Mouse (Mus musculus) urinary bladder, postnatal 10 days (tissue): ENCODE data around the gene Guca2a.
"Not testable (repeated sequence)": the region's sequence is repeated elsewhere in the genome, so short reads cannot be mapped to it uniquely, and the experiment has no call there.

Source experiments
- DNase-seq: peaks from one replicate; pipeline ENCODE4 v3.0.0; 2022; ENCODE audit warnings: low spot score

Gene Guca2a

GRCm38 (mm10) chr4:119637176-119637845 is at the start of gene Guca2a:
Gene Guca2a, plus strand, starts transcription at chr4:119637704.
- DNase-seq, result no peak

DNA sequence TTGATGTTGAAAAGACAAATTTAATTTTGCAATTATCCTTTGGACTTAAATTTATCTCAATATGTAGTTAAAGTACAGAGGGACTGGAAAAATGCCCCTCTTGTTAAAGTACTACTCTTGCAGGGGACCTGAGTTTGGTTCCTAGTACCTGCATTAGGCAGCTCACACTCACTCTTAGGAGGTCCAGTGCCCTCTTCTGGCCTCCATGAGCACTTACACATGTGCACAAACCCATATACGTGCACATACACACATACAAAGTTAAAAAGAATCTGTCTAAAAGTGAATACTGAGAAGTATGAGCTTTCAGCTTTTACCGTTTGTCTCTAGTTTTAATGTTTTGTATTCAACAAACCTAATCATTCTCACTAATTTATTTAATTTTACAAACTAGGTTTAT is 49.5 kb upstream of the Guca2a start:
- no peak for DNase-seq

GRCm38 (mm10) chr4:119589423-119589822 is 48.1 kb upstream of the Guca2a start:
- DNase-seq, result no peak

GRCm38 (mm10) chr4:119590027-119590426 is 47.5 kb upstream of the Guca2a start:
- DNase-seq, result no peak

DNA sequence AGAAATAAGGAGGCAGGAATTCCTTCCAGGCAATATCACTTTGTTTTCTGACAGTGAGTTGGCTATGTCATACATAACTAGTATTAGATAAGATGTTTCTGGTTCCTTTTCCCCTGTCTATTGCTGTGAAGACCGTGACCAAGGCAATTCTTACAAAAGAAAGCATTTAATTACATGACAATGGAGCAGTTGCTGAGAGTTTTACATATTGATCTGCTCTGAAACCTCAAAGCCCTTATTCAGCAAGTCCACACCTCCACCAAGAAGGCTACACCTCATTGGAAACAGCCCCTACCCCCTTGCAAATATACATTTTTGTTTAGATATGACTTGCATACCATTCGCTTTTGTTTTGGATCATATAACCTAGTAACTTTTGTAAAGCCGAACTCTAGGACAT is 45.0 kb upstream of the Guca2a start:
- DNase-seq, result no peak

DNA sequence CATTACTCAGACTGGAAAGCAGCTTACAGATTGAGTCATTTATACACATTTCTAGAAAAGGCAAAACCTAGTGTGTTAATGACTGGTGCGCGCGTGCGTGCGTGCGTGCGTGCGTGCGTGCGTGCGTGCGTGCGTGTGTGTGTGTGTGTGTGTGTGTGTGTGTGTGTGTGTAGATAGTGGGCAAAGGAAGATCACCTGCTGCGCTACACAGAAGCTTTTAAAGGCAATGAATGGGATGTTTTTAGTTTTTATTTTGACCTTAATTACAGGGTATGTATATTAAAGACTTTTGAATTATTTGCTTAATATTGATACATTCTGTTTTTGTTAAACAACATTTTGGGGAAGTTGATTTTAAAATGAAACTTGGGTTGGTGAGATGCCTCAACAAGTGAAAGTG is 43.2 kb upstream of the Guca2a start:
- DNase-seq, result no peak

- no peak for DNase-seq
Observed at GRCm38 (mm10) chr4:119599605-119600004, 37.9 kb upstream of the Guca2a start.

- DNase-seq, result no peak
Observed at GRCm38 (mm10) chr4:119609488-119609887, 28.0 kb upstream of the Guca2a start.

GRCm38 (mm10) chr4:119614078-119614477 is 23.4 kb upstream of the Guca2a start:
- DNase-seq, result no peak

DNA sequence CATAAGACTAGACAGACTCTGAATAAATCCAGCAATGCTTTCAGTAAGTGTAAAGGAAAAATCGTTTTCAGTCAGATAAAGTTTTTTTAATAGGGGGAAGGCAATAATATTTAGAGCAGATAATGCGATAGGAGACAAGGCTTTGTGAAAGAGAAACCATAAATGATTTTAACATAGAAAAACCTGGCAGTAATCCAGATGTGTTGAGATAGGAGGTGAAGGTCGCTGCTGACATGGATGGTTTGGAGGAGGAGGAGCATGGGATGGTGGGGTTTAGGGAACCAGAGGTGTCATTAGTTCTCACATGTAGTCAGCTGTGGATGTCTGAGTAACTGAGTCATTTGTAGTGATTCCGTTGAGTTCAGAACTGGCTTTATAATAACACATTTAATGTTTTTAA is 22.8 kb upstream of the Guca2a start:
- DNase-seq, result no peak

DNA sequence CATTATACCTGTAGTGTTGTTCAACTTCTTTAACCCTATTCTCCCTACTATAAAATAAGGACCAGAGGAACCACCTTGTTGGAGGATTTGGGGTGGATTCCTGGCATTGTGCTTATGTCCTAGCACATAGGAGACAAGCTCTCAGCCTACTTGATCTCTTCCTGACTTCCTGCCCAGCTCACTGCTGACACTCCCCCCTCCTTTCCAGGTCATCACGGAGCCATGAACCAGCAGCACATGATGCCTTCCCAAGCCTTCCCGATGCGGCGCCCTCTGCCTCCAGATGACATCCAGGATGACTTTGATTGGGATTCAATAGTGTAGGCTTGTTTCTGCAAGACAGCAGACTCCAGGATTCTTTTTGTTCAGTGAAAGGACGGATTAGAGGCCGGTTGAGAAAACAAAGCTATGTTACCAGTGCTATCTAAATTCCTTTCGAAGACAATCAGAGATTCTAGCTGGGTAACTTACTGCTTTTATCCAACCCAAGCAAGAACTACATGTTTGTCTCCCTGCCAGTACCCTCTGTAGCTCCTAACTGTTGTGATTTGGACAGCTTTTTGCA is 11.3 kb upstream of the Guca2a start:
- no peak for DNase-seq

GRCm38 (mm10) chr4:119626876-119627275 is 10.6 kb upstream of the Guca2a start:
- DNase-seq, result no peak

DNA sequence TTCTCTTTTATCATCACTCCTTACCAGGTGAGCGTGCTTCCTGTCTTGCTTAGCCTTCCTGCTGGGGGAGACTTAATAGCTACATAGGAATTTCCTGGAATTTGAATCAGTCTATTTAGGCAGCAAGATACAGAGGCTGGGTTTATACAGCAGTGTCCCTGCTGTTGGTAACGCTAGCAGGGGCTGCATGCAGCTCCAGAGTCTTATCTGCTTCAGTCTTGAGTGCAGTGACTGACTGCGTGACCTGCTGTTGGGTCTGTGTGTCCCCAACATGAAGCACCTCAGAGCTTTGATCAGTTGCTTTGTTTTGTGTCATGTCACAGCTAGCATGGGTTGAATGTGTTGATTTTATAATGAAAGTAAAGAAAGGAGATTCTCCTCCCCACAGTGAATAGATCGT is 10.2 kb upstream of the Guca2a start:
- no peak for DNase-seq

GRCm38 (mm10) chr4:119628363-119628762 is 9.1 kb upstream of the Guca2a start:
- not testable (repeated sequence) for DNase-seq

GRCm38 (mm10) chr4:119631115-119631919 is 6.2 kb upstream of the Guca2a start:
- DNase-seq, result no peak

GRCm38 (mm10) chr4:119632721-119633120 is 4.8 kb upstream of the Guca2a start:
- DNase-seq, result no peak

DNA sequence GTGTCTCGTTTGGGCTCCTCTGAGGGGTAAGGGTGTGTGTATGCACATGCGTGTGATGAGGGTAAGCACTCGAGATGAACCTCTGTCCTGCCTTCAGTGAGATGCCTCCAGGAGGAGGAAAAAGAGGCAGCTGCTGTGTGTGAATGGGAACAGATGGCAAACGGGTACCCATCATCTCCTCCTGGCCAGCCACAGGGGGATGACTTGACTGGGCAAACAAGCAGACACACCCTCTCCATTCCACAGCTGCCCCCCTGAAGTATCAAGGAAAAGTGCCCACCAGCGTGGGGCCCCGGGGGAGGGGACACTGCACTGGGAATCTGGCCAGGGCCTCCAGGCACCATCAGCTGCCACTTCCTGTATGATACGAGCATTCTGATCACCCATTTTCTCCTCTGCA is 4.2 kb upstream of the Guca2a start:
- DNase-seq, result no peak

DNA sequence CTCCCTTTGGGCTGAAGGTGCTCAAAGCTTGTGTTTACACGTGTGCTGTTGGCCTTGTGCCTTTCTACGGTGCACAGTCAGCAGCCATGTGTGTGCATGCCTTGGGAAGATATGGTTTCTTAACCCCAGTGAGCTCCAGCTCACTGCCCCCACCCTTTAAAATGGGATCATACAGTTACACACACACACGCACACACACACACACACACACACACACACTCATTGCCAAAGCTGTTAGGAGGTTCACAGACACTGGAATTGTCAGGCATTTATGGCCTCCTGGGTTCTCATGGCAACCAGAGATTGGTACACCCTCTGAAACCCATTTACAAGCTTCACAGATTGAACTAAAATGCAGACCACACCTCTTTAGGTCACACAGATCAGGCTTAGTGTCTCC is 3.6 kb upstream of the Guca2a start:
- no peak for DNase-seq

DNA sequence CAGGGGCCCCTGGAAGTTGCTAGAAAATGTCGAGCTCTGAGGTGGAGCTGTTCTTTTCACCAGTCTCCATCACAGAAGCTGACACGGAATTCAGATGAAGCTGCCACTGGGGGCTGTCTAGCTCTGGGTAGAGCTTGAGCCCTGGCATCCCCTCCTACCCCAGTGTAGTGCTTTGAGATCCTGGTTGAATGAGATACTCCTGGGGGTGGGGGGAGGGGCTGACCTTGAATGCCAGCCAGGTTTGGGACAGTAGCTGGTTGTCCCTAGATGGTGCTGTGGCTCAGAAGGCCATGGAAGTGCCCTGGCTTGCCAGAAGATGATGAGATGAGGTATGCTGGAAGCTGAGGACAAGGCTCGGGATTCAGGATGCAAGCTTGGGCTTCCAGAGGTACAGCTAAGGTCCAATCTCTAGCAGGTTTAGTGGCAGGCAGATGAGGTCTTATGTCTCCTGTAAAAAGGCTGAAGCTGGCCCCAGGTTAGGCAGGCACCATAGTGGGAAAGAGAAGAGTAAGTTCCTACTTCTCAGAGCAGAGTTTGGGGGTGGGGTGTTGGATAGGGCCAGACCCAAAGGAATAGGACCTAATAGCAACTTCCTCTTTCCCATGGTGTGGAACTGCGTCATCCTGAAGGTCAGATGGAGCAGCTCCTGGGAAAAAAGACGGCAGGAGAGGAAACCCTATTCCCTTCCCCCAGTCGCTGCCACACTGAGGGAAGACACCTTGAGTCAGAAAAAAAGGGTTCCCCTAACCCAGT is 2.4 kb upstream of the Guca2a start:
- DNase-seq, result no peak

DNA sequence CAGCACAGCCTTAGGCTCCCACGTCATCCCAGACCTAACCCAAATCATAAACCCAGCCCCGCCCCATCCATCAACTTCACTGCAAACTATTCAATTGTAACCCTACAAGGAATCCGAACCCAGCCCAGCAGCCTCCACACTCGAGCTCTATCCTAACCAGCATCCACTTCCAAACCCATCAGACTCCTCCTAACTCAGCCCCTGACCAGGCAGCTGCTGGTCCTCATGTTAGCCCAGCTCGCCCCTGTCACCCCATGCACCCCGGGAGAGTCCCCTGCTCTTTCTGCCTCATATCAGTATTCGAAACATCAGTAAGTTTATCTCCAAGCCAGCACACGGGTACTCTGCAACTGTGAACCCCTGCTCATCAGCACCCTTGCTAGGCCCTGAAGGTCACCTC is 1.8 kb upstream of the Guca2a start:
- no peak for DNase-seq

- no peak for DNase-seq
Observed at GRCm38 (mm10) chr4:119636731-119637130, 773 bp upstream of the Guca2a start.

DNA sequence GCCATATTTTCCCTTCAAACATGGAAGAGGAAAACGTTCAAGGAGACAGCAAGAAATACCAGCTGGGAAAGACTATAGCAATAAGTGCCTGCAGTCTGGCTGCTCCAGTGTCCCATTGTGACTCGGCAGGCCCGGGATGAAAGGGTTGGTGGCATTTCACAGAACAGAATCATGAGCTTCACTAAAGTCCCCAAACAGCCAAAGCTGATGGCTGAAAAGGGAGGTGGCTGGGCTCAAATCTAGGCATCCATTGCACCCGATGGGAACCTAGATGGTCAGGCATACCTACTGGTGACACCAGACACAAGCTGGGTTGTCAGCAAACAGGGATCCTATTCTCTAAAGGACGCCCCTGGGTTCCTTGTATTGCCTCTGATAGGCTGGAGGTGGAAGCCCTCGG is 442 bp downstream of the Guca2a start:
- no peak for DNase-seq

- DNase-seq, result no peak
Observed at GRCm38 (mm10) chr4:119638656-119639055, 1.2 kb downstream of the Guca2a start.
